Mouse (Mus musculus) forebrain, embryonic 14.5 days (tissue): ENCODE measurements at regions not wholly inside any gene's neighbourhood (a gene's known extent, or its start where the extent isn't known, plus 50 kb on each side); places are given as distances from the start of the nearest gene placed in this dataset.
A peak's percentile ranks its signal among the peaks of the same experiment; 100 is the strongest.

Source experiments
- ATAC-seq: fragments of 200-750 bp; cut with Nextera tagmentation; 2 replicates; pipeline ENCODE4 v1.8.0; 2017; ENCODE audit warnings: mild to moderate bottlenecking, moderate library complexity
- DNase-seq: peaks from one replicate; pipeline ENCODE4 v3.0.0-alpha.2; 2015; ENCODE audit warnings: low spot score
- H3K27ac ChIP-seq: fragments of 300-500 bp; sonication (generic); 2 replicates; pipeline ENCODE4 v1.5.1; 2014; ENCODE audit warnings: low read depth, mild to moderate bottlenecking, control low read depth, low read length, moderate library complexity
- H3K27me3 ChIP-seq: fragments of 300-500 bp; sonication (generic); replicated peaks from 2 replicates; pipeline ENCODE4 v1.6.1; 2014; ENCODE audit warnings: low read length, control low read depth, mixed read lengths; ENCODE audit not compliant: control insufficient read depth, insufficient read depth
- H3K36me3 ChIP-seq: fragments of 300-500 bp; sonication (generic); 2 replicates; pipeline ENCODE4 v1.6.1; 2014; ENCODE audit warnings: low read length, control low read depth; ENCODE audit not compliant: control insufficient read depth, insufficient read depth
- H3K4me1 ChIP-seq: fragments of 300-500 bp; sonication (generic); 2 replicates; pipeline ENCODE4 v1.6.1; 2014; ENCODE audit warnings: antibody characterized with exemption, low read length, control low read depth; ENCODE audit not compliant: control insufficient read depth, insufficient read depth
- H3K4me2 ChIP-seq: fragments of 300-500 bp; sonication (generic); 2 replicates; pipeline ENCODE4 v1.6.1; 2014; ENCODE audit warnings: mild to moderate bottlenecking, control low read depth, low read length
- H3K4me3 ChIP-seq: fragments of 300-500 bp; sonication (generic); 2 replicates; pipeline ENCODE4 v1.5.1; 2014; ENCODE audit warnings: low read depth, low read length, control low read depth
- H3K9ac ChIP-seq: fragments of 300-500 bp; sonication (generic); 2 replicates; pipeline ENCODE4 v1.6.1; 2014; ENCODE audit warnings: mild to moderate bottlenecking, low read length, control low read depth, moderate library complexity
- H3K9me3 ChIP-seq: fragments of 300-500 bp; sonication (generic); replicated peaks from 2 replicates; pipeline ENCODE4 v1.6.1; 2016; ENCODE audit warnings: low read length, control low read depth, mixed read lengths; ENCODE audit not compliant: control insufficient read depth
- WGBS: fragments of 180-500 bp; shearing (Covaris S2); extraction: QIAGEN DNeasy Blood & Tissue Kit; methylation state at CpG from one replicate; pipeline ENCODE4 v1.1.7; 2014; 5-methylcytosine and 5-hydroxymethylcytosine counted together

GRCm38 (mm10) chr8:89982551-89982950, 365.6 kb downstream of the Tox3 start:
- 68% methylated on average over 2 of the region's 2 CpGs for WGBS

GRCm38 (mm10) chr8:89981320-89981719, 366.8 kb downstream of the Tox3 start:
- Histone ChIP-seq H3K4me3 (no peak overlapping the region), H3K9ac (no peak overlapping the region), H3K9me3 (no peaks in the 10 kb centered on the region; the same call in 1 of the 2 replicates), H3K36me3 (no peaks in the 10 kb centered on the region), H3K4me2 (no peak overlapping the region), H3K27me3 (no peaks in the 10 kb centered on the region), H3K27ac (no peak overlapping the region), H3K4me1 (no peaks in the 10 kb centered on the region)
- 82% methylated on average over 2 of the region's 2 CpGs for WGBS
- DNase-seq, result no peak
- no peak for ATAC-seq

More at GRCm38 (mm10) chr8:89982551-89982950, 365.6 kb downstream of the Tox3 start:
- Histone ChIP-seq H3K36me3 (no peaks in the 10 kb centered on the region), H3K9ac (no peak overlapping the region), H3K27ac (no peak overlapping the region), H3K9me3 (no peaks in the 10 kb centered on the region; the same call in 1 of the 2 replicates), H3K27me3 (no peaks in the 10 kb centered on the region), H3K4me3 (no peak overlapping the region), H3K4me2 (no peak overlapping the region), H3K4me1 (no peaks in the 10 kb centered on the region)
- no peak for DNase-seq
- ATAC-seq, result no peak

- no peaks in the 10 kb centered on the region for H3K27me3 ChIP-seq
- ATAC-seq (no peak), DNase-seq (no peak)
- H3K4me1 ChIP-seq, result no peaks in the 10 kb centered on the region
- H3K27ac ChIP-seq, result no peak overlapping the region
- no peaks in the 10 kb centered on the region for H3K36me3 ChIP-seq
- no peak overlapping the region for H3K4me3 ChIP-seq
- 77% methylated on average over 4 of the region's 4 CpGs for WGBS
- no peak overlapping the region for H3K4me2 ChIP-seq
- H3K9me3 ChIP-seq, result no peaks in the 10 kb centered on the region; the same call in 1 of the 2 replicates
- no peak overlapping the region for H3K9ac ChIP-seq
These were observed 367.7 kb downstream of the Tox3 start for GRCm38 (mm10) chr8:89980441-89980840.

DNA sequence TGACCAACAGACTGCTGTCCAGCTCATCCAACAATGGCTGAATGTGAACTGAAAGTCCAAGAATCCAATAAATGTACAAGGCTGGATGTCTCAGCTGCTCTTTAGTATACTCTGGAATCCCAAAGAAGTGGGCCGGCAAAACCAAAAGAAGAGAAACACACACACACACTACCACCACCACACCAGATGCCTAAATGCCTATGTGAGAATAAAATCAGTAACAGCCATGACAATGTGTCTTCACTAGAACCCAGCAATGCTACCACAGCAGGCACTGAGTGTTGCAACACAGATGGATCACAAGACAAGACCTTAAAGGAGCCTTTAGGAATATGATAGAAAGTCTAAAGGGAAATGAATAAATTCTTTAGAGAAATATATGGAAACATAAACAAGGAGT, 385.3 kb downstream of the Tox3 start:
- DNase-seq, result no peak
- H3K9me3 ChIP-seq, result no peaks in the 10 kb centered on the region
- no peak overlapping the region for H3K4me3 ChIP-seq
- WGBS, result 77% methylated on average over 1 of the region's 1 CpGs
- no peaks in the 10 kb centered on the region for H3K36me3 ChIP-seq
- no peaks in the 10 kb centered on the region for H3K27me3 ChIP-seq
- H3K4me1 ChIP-seq, result no peaks in the 10 kb centered on the region
- ATAC-seq, result no peak
- H3K9ac ChIP-seq, result no peak overlapping the region
- no peak overlapping the region for H3K4me2 ChIP-seq
- H3K27ac ChIP-seq, result no peak overlapping the region

- Histone ChIP-seq H3K4me3 (no peak overlapping the region), H3K27ac (no peak overlapping the region), H3K9ac (no peak overlapping the region), H3K4me2 (no peak overlapping the region), H3K36me3 (no peaks in the 10 kb centered on the region), H3K27me3 (no peaks in the 10 kb centered on the region), H3K9me3 (no peaks in the 10 kb centered on the region), H3K4me1 (peaks cover 7% of the 10 kb centered on the region; the same call in 1 of the 2 replicates)
- DNase-seq, result no peak
- ATAC-seq, result no peak
These were observed 390.7 kb downstream of the Tox3 start for GRCm38 (mm10) chr8:89957486-89957885.

DNA sequence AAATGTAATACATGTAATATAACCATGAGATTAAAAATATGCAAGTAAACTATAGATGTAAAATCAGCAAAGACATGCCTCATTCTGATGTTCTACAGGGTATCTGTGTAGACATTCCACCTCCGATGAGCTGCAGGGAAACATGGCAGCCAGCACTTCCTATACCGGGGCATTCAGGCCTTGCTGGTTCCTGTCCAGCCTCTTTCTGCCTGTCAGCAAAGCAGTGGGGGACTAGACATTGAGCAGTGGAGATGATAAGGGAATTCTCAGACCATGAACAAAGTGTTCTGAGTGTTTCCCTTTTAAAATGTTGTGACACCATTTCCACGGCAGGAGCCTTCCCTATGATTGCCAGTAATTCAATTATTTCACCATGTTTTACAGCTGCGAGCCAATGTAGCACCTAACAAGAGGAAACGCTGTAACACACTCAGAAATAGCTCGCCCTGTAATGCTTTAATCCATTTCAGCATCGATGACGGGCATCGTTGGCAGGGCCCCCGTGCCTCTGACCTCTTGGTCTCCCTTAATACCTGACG, 391.6 kb downstream of the Tox3 start:
- 26% methylated on average over 11 of the region's 11 CpGs for WGBS
- Histone ChIP-seq H3K36me3 (no peaks in the 10 kb centered on the region), H3K9me3 (no peaks in the 10 kb centered on the region), H3K4me3 (no peak overlapping the region), H3K27me3 (no peaks in the 10 kb centered on the region), H3K9ac (no peak overlapping the region), H3K4me1 (peaks cover 7% of the 10 kb centered on the region; the same call in 1 of the 2 replicates), H3K27ac (no peak overlapping the region), H3K4me2 (no peak overlapping the region)
- no peak for ATAC-seq
- peak; percentile 17 for DNase-seq

- Histone ChIP-seq H3K9ac (no peak overlapping the region), H3K4me2 (no peak overlapping the region), H3K36me3 (no peaks in the 10 kb centered on the region), H3K27ac (no peak overlapping the region), H3K9me3 (no peaks in the 10 kb centered on the region), H3K4me1 (no peaks in the 10 kb centered on the region), H3K4me3 (no peak overlapping the region), H3K27me3 (no peaks in the 10 kb centered on the region)
- 79% methylated on average over 1 of the region's 1 CpGs for WGBS
- DNase-seq (no peak), ATAC-seq (no peak)
These were observed 409.3 kb downstream of the Tox3 start for GRCm38 (mm10) chr8:89938836-89939235.

- Histone ChIP-seq H3K4me2 (no peak overlapping the region), H3K9ac (no peak overlapping the region), H3K4me3 (no peak overlapping the region), H3K4me1 (no peaks in the 10 kb centered on the region), H3K9me3 (no peaks in the 10 kb centered on the region), H3K36me3 (no peaks in the 10 kb centered on the region), H3K27me3 (no peaks in the 10 kb centered on the region), H3K27ac (no peak overlapping the region)
- ATAC-seq, result no peak
- 88% methylated on average over 2 of the region's 2 CpGs for WGBS
- DNase-seq, result no peak
These were observed 413.6 kb downstream of the Tox3 start for GRCm38 (mm10) chr8:89934521-89934920.

DNA sequence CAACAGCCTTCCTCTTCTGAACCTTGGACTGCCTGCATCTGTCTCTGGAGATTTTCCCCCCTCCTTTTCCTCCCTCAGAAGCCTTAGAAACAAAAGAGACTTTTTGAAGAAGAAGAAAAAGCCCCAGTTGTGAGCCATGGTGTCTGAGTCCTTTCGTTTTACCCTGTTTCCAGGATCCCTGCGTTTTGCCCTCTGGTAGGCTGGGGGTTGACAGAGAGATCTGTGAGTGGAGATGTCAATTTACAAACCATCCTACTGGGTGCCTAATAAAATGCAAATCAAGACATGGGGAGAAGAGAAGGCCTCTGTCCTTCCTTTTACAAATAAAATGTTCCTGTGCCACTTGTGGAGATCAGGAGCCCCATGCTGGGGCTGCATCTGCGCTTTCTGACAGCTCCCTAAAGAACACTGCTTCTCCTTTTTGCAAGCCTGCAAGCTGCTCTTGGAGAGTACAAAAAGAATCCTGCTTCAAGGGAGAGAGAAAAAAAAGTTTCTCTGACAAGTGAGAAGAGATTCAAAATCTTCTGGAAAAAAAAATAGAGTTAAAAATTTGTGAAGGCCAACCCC, 421.4 kb downstream of the Tox3 start:
- Histone ChIP-seq H3K36me3 (no peaks in the 10 kb centered on the region), H3K27me3 (no peaks in the 10 kb centered on the region), H3K9ac (no peak overlapping the region), H3K4me3 (no peak overlapping the region), H3K9me3 (no peaks in the 10 kb centered on the region), H3K27ac (no peak overlapping the region), H3K4me2 (no peak overlapping the region), H3K4me1 (peaks cover 4% of the 10 kb centered on the region; the same call in 1 of the 2 replicates)
- ATAC-seq (peak; percentile 57; the same call in 1 of the 2 replicates), DNase-seq (peak; percentile 47)
- whole genome bisulfite sequencing, result 5% methylated on average over 3 of the region's 3 CpGs
